Mouse (Mus musculus): Measurements from ENCODE around the gene Pum1. TPM values are rescaled to one million over a fixed set of nuclear protein-coding genes. Genes with fewer than 3 reads are reported as not detected.

Pum1 gene
- polyA plus RNA-seq, 1 experiment from 2014 or later: 110 TPM

GRCm38 (mm10) chr4:130752591-130752990, 89.5 kb downstream of the Pum1 start:
- no peak overlapping the region for H3K9ac ChIP-seq (replicated peaks; ENCODE audit: low read depth, low read length)
- H3K4me1 ChIP-seq (ENCODE audit: control insufficient read depth, insufficient read depth, low read length): no peaks in the 10 kb centered on the region
- H3K36me3 ChIP-seq (ENCODE audit: control insufficient read depth, insufficient read depth, low read length): peaks cover 87% of the 10 kb centered on the region
- ATAC-seq (ENCODE audit: insufficient number of reproducible peaks, insufficient read depth, low FRiP score, low read depth): no peak
- H3K27ac ChIP-seq (ENCODE audit: low read length): no peak overlapping the region
- no peak overlapping the region for H3K4me2 ChIP-seq (replicated peaks; ENCODE audit: low read depth, low read length)
- no peaks in the 10 kb centered on the region for H3K27me3 ChIP-seq (ENCODE audit: control insufficient read depth, insufficient read depth, low read length)
- WGBS: 74% methylated on average over 7 of the region's 7 CpGs
- no peaks in the 10 kb centered on the region for H3K9me3 ChIP-seq (ENCODE audit: control insufficient read depth, low read depth, low read length)
- no peak overlapping the region for H3K4me3 ChIP-seq (ENCODE audit: low read depth, low read length)

- Histone ChIP-seq H3K4me1 (ENCODE audit: control insufficient read depth, insufficient read depth, low read length) (no peaks in the 10 kb centered on the region), H3K4me2 (replicated peaks; ENCODE audit: low read depth, low read length) (no peak overlapping the region), H3K27me3 (ENCODE audit: control insufficient read depth, insufficient read depth, low read length) (no peaks in the 10 kb centered on the region), H3K9me3 (ENCODE audit: control insufficient read depth, low read depth, low read length) (no peaks in the 10 kb centered on the region), H3K27ac (ENCODE audit: low read length) (no peak overlapping the region), H3K36me3 (ENCODE audit: control insufficient read depth, insufficient read depth, low read length) (peaks cover 83% of the 10 kb centered on the region), H3K4me3 (ENCODE audit: low read depth, low read length) (no peak overlapping the region), H3K9ac (replicated peaks; ENCODE audit: low read depth, low read length) (no peak overlapping the region)
- no peak for ATAC-seq (ENCODE audit: insufficient number of reproducible peaks, insufficient read depth, low FRiP score, low read depth)
- 75% methylated on average over 5 of the region's 5 CpGs for WGBS
Measured at GRCm38 (mm10) chr4:130753755-130754154, 90.6 kb downstream of the Pum1 start.

- Histone ChIP-seq H3K4me2 (replicated peaks; ENCODE audit: low read depth, low read length) (no peak overlapping the region), H3K9ac (replicated peaks; ENCODE audit: low read depth, low read length) (no peak overlapping the region), H3K4me1 (ENCODE audit: control insufficient read depth, insufficient read depth, low read length) (no peaks in the 10 kb centered on the region), H3K27ac (ENCODE audit: low read length) (no peak overlapping the region), H3K36me3 (ENCODE audit: control insufficient read depth, insufficient read depth, low read length) (peaks cover 84% of the 10 kb centered on the region), H3K9me3 (ENCODE audit: control insufficient read depth, low read depth, low read length) (no peaks in the 10 kb centered on the region), H3K27me3 (ENCODE audit: control insufficient read depth, insufficient read depth, low read length) (no peaks in the 10 kb centered on the region), H3K4me3 (ENCODE audit: low read depth, low read length) (no peak overlapping the region)
- WGBS: 60% methylated on average over 2 of the region's 2 CpGs
- ATAC-seq (ENCODE audit: insufficient number of reproducible peaks, insufficient read depth, low FRiP score, low read depth): no peak
Measured at GRCm38 (mm10) chr4:130754776-130755175, 91.7 kb downstream of the Pum1 start.

- no peak overlapping the region for H3K4me3 ChIP-seq (ENCODE audit: low read depth, low read length)
- H3K27ac ChIP-seq (ENCODE audit: low read length): no peak overlapping the region
- H3K4me1 ChIP-seq (ENCODE audit: control insufficient read depth, insufficient read depth, low read length): no peaks in the 10 kb centered on the region
- WGBS: 67% methylated on average over 2 of the region's 2 CpGs
- no peak for ATAC-seq (ENCODE audit: insufficient number of reproducible peaks, insufficient read depth, low FRiP score, low read depth)
- no peaks in the 10 kb centered on the region for H3K27me3 ChIP-seq (ENCODE audit: control insufficient read depth, insufficient read depth, low read length)
- H3K9ac ChIP-seq (replicated peaks; ENCODE audit: low read depth, low read length): no peak overlapping the region
- no peaks in the 10 kb centered on the region for H3K9me3 ChIP-seq (ENCODE audit: control insufficient read depth, low read depth, low read length)
- peaks cover 78% of the 10 kb centered on the region for H3K36me3 ChIP-seq (ENCODE audit: control insufficient read depth, insufficient read depth, low read length)
- H3K4me2 ChIP-seq (replicated peaks; ENCODE audit: low read depth, low read length): no peak overlapping the region
Measured at GRCm38 (mm10) chr4:130759875-130760274, 96.8 kb downstream of the Pum1 start.

- Histone ChIP-seq H3K9ac (replicated peaks; ENCODE audit: low read depth, low read length) (no peak overlapping the region), H3K4me1 (ENCODE audit: control insufficient read depth, insufficient read depth, low read length) (no peaks in the 10 kb centered on the region), H3K9me3 (ENCODE audit: control insufficient read depth, low read depth, low read length) (no peaks in the 10 kb centered on the region), H3K27me3 (ENCODE audit: control insufficient read depth, insufficient read depth, low read length) (no peaks in the 10 kb centered on the region), H3K4me3 (ENCODE audit: low read depth, low read length) (no peak overlapping the region), H3K27ac (ENCODE audit: low read length) (no peak overlapping the region), H3K36me3 (ENCODE audit: control insufficient read depth, insufficient read depth, low read length) (peaks cover 79% of the 10 kb centered on the region), H3K4me2 (replicated peaks; ENCODE audit: low read depth, low read length) (no peak overlapping the region)
- 86% methylated on average over 5 of the region's 5 CpGs for WGBS
- no peak for ATAC-seq (ENCODE audit: insufficient number of reproducible peaks, insufficient read depth, low FRiP score, low read depth)
Measured at GRCm38 (mm10) chr4:130761809-130762208, 98.7 kb downstream of the Pum1 start.

GRCm38 (mm10) chr4:130765399-130766160, 102.5 kb downstream of the Pum1 start:
- no peak for ATAC-seq (ENCODE audit: insufficient number of reproducible peaks, insufficient read depth, low FRiP score, low read depth)
- Histone ChIP-seq H3K4me2 (replicated peaks; ENCODE audit: low read depth, low read length) (no peak overlapping the region), H3K9me3 (ENCODE audit: control insufficient read depth, low read depth, low read length) (no peaks in the 10 kb centered on the region), H3K9ac (replicated peaks; ENCODE audit: low read depth, low read length) (no peak overlapping the region), H3K4me3 (ENCODE audit: low read depth, low read length) (no peak overlapping the region), H3K27me3 (ENCODE audit: control insufficient read depth, insufficient read depth, low read length) (no peaks in the 10 kb centered on the region), H3K4me1 (ENCODE audit: control insufficient read depth, insufficient read depth, low read length) (no peaks in the 10 kb centered on the region), H3K36me3 (ENCODE audit: control insufficient read depth, insufficient read depth, low read length) (peaks cover 77% of the 10 kb centered on the region), H3K27ac (ENCODE audit: low read length) (no peak overlapping the region)
- 86% methylated on average over 7 of the region's 7 CpGs for WGBS

GRCm38 (mm10) chr4:130766387-130766786, 103.3 kb downstream of the Pum1 start:
- 94% methylated on average over 1 of the region's 2 CpGs for WGBS

GRCm38 (mm10) chr4:130766926-130767325, 103.8 kb downstream of the Pum1 start:
- WGBS: 88% methylated on average over 4 of the region's 4 CpGs
- Histone ChIP-seq H3K27ac (ENCODE audit: low read length) (no peak overlapping the region), H3K4me2 (replicated peaks; ENCODE audit: low read depth, low read length) (no peak overlapping the region), H3K36me3 (ENCODE audit: control insufficient read depth, insufficient read depth, low read length) (peaks cover 85% of the 10 kb centered on the region), H3K9me3 (ENCODE audit: control insufficient read depth, low read depth, low read length) (no peaks in the 10 kb centered on the region), H3K9ac (replicated peaks; ENCODE audit: low read depth, low read length) (no peak overlapping the region), H3K4me1 (ENCODE audit: control insufficient read depth, insufficient read depth, low read length) (no peaks in the 10 kb centered on the region), H3K4me3 (ENCODE audit: low read depth, low read length) (no peak overlapping the region), H3K27me3 (ENCODE audit: control insufficient read depth, insufficient read depth, low read length) (no peaks in the 10 kb centered on the region)
- ATAC-seq (ENCODE audit: insufficient number of reproducible peaks, insufficient read depth, low FRiP score, low read depth): no peak

More at GRCm38 (mm10) chr4:130766387-130766786, 103.3 kb downstream of the Pum1 start:
- Histone ChIP-seq H3K36me3 (ENCODE audit: control insufficient read depth, insufficient read depth, low read length) (peaks cover 79% of the 10 kb centered on the region), H3K9me3 (ENCODE audit: control insufficient read depth, low read depth, low read length) (no peaks in the 10 kb centered on the region), H3K9ac (replicated peaks; ENCODE audit: low read depth, low read length) (no peak overlapping the region), H3K27me3 (ENCODE audit: control insufficient read depth, insufficient read depth, low read length) (no peaks in the 10 kb centered on the region), H3K27ac (ENCODE audit: low read length) (no peak overlapping the region), H3K4me1 (ENCODE audit: control insufficient read depth, insufficient read depth, low read length) (no peaks in the 10 kb centered on the region), H3K4me2 (replicated peaks; ENCODE audit: low read depth, low read length) (no peak overlapping the region), H3K4me3 (ENCODE audit: low read depth, low read length) (no peak overlapping the region)
- ATAC-seq (ENCODE audit: insufficient number of reproducible peaks, insufficient read depth, low FRiP score, low read depth): no peak

- Histone ChIP-seq H3K9me3 (ENCODE audit: control insufficient read depth, low read depth, low read length) (no peaks in the 10 kb centered on the region), H3K4me1 (ENCODE audit: control insufficient read depth, insufficient read depth, low read length) (0 out of 2 replicates have a peak, but pooled peaks cover 5% of the 10 kb centered on the region), H3K4me2 (replicated peaks; ENCODE audit: low read depth, low read length) (no peak overlapping the region), H3K4me3 (ENCODE audit: low read depth, low read length) (no peak overlapping the region), H3K36me3 (ENCODE audit: control insufficient read depth, insufficient read depth, low read length) (peaks cover 79% of the 10 kb centered on the region), H3K9ac (replicated peaks; ENCODE audit: low read depth, low read length) (no peak overlapping the region), H3K27me3 (ENCODE audit: control insufficient read depth, insufficient read depth, low read length) (no peaks in the 10 kb centered on the region), H3K27ac (ENCODE audit: low read length) (no peak overlapping the region)
- 92% methylated on average over 4 of the region's 4 CpGs for WGBS
- ATAC-seq (ENCODE audit: insufficient number of reproducible peaks, insufficient read depth, low FRiP score, low read depth): no peak
Measured at GRCm38 (mm10) chr4:130773899-130774298, 110.8 kb downstream of the Pum1 start.
